Mouse (Mus musculus): ENCODE measurements around the gene Pitx1.

Pitx1 gene

DNA sequence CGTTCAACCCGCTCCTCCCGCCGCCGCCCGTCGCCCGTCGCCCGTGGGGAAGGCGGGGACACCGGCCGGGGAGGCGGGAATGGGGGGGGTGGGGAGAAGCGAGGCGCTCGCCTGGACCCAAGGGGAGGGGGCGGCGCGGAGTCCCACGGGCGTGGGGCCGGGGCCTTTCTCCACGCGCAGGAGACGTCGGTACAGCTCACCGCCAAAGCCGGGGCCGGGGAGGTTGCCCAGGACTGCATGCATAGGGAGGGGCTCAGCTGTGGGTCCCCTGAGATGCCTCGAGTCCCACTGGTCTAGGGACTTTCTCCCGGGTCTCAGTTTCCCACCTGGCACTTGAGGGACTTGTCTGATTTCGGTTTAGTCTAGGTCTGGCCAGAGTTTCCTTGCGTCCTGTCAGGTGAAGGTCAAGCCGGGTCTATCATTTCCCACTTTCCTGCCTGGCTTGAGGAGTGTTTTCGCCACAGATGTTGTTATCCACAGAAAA, at the start of gene Pitx1:
Pitx1 (minus strand) TSS at position 51 of the 484 bp plus-strand sequence.
- in situ Hi-C loops (cut with MboI, MseI), result no loop called here

- in situ Hi-C loops (cut with MboI, MseI), result no loop called here
These were observed 45.6 kb upstream of the Pitx1 start for GRCm38 (mm10) chr13:55881431-55882202.

DNA sequence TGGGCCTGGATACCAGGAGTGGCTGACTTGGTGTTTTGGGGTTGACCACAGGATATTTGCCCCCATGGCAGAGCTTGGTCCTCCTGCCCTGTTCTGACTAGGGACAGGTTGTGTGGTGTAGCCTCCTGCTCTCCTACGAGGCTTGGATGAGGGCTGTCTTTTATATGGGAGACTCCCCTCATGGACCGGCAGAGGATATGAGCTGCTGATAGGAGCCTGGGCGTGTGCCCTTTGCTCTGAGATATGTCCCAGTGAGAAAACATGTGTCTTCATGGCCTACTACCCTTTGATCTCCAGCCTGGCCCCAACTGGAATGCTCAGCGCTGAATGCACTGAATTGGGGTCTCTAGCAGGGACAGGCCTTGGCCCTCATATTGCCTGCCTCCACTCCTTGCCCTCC, 42.4 kb upstream of the Pitx1 start:
- in situ Hi-C loops (cut with MboI, MseI), result no loop called here

- in situ Hi-C loops (cut with MboI, MseI), result no loop called here
These were observed 35.4 kb upstream of the Pitx1 start for GRCm38 (mm10) chr13:55871410-55871809.

- in situ Hi-C loops (cut with MboI, MseI), result no loop called here
These were observed 34.0 kb upstream of the Pitx1 start for GRCm38 (mm10) chr13:55870001-55870400.

DNA sequence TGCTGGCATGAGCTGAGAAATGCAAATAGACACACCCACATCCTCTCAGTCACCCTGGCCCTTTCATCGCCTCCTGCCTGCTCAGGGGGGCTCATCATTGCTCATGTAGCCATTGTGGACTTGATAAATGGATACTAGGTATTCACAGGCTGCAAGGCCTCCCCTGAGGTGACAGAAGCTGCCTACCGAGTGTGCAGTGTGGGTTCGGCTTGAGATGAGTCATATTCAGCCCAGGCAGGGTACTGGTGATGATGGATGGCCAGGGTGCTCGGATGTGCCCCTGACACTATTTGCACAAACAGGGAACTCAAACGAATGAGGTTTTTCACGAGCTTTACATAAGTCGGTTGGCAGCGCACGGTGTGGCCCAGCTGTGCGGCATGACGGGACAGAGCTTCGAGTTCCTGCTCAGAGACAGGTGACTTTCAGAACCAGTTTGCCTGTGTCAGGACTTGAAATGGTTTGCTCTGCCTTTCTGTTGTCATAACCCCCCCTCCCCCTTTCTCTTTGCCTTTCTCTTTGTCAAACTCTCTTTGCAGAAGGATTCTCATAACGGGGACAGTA, 31.6 kb upstream of the Pitx1 start:
- in situ Hi-C loops (cut with MboI, MseI), result no loop called here

DNA sequence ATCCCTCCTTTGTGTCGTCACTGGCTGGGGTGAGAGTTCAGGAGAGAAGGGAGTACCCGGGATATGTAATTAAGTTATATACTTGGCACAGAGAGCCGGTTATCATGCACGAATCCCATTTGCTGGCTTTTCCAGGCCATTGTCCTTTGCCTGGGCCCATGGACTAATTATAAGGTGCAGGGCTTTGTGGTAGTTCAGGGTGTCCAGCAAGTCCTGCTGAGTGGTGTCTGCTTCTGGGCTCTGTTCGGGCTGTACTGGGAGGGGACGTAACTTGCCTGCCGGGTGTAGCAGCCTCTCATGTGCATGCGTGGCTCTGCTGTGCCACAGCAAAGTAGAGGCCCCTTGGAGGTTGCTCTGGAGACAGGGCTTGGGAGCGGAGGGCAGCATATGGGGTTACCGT, 24.5 kb upstream of the Pitx1 start:
- in situ Hi-C loops (cut with MboI, MseI), result no loop called here

DNA sequence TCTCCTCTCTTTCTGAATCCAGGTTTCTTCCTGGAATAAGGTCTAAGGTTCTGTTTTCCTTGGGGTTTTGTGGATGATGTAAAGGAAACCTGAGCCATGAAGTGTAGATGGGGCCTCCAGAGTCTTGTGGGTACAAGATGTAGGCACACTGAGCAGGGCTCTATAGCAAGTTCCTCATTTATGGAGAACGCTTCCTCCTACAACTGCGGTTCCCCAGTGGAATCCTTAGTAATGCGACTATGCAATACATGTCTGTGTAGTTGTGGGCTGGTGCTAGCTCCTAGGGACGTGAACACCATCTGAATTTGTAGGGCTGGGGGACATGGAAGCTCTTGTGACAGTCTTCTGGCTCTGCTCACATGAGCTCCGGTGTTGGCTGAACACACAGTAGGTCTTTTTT, 22.5 kb upstream of the Pitx1 start:
- in situ Hi-C loops (cut with MboI, MseI), result no loop called here

DNA sequence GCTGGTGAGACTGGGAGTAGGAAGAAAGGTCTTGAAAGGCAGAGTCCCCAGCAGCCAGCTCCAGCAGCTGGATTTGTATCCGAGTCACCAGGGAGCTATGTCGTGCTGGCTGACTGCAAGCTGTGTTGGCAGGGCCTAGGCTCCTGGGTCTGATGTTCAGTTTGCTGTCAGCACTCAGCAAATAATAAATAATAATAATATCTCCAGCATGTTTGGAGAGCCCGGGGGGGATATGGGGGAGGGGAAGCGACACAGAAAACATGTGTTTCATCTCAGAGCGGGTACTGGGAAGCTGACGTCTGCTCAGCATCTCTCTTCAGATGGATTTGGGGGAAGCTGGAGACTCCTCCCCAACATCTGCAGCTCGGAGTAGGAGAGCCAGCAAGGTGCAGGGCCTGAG, 19.8 kb upstream of the Pitx1 start:
- in situ Hi-C loops (cut with MboI, MseI), result no loop called here

GRCm38 (mm10) chr13:55852205-55852604, 16.2 kb upstream of the Pitx1 start:
- in situ Hi-C loops (cut with MboI, MseI), result no loop called here

DNA sequence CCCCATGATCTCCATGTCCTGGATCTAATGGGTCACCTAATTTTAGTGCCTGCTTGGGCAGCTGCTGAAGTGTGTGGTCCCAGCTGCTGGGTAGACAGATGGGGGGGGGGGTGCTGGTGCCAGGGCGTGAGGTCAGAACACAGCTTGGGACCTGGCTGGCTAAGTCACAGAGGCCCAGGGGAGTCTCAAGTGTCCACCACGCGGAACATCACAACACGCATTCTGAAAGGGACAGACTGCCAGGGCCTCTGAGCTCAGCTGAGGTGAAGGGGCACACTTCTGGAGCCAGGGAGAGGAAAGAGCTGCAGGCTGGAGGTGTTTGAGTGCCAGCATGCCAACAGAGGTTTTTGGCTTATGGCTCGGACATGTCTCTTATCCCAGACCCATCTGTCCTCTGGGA, 14.7 kb upstream of the Pitx1 start:
- in situ Hi-C loops (cut with MboI, MseI), result no loop called here

- in situ Hi-C loops (cut with MboI, MseI), result no loop called here
These were observed 12.7 kb upstream of the Pitx1 start for GRCm38 (mm10) chr13:55848604-55849190.

- in situ Hi-C loops (cut with MboI, MseI), result no loop called here
These were observed 11.8 kb upstream of the Pitx1 start for GRCm38 (mm10) chr13:55847805-55848204.

GRCm38 (mm10) chr13:55843700-55844099, 7.7 kb upstream of the Pitx1 start:
- in situ Hi-C loops (cut with MboI, MseI), result no loop called here

GRCm38 (mm10) chr13:55840223-55840622, 4.2 kb upstream of the Pitx1 start:
- in situ Hi-C loops (cut with MboI, MseI), result no loop called here

DNA sequence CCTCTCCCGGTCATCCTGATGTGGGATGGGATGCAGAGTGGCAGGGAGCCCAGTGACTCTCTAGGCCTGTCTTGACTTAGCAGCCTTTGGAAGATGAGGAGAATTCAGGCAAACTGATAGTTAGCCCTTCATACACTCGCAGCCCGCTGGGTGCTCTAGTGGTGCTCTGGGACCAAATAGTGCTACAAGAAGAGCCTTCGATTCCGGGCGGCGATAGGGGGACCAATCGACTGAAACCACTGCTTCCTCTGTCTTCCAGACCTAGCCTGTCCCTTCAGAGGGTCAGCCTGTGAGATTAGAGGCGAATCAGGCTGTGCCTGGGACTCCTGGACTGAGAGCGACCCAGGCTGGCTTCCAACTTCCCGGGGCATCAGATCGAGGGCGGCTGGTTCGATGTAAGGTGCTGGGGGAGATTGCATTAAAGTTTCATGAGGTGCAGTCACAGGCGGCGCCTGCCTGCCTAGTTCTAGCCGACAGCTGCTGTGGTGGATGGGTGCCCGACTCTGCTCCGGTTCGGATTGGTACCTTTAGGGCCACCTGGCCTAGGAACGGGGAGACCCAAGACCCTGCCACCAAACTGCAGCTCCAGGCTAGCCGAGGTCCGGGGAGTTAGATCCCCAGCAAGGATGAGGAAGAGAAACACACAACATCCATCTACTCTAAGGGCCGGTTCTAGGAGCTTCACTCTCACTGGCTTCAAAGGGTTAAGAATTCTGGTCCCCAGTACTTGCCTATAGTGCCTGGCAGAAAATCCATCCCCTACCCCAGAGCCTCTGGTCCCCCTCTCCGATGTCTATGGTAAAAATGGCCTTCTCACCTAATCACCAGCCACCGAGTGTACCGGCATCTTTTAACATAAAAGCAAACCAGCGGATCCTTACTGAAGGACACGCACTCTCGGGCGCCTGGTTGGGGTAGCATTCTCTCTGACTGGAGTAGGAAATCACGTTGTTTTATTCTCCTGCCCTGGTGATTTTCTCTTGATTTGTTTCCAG, 1.1 kb upstream of the Pitx1 start:
- in situ Hi-C loops (cut with MboI, MseI), result no loop called here

- in situ Hi-C loops (cut with MboI, MseI), result no loop called here
These were observed 369 bp downstream of the Pitx1 start for GRCm38 (mm10) chr13:55835548-55836097.

DNA sequence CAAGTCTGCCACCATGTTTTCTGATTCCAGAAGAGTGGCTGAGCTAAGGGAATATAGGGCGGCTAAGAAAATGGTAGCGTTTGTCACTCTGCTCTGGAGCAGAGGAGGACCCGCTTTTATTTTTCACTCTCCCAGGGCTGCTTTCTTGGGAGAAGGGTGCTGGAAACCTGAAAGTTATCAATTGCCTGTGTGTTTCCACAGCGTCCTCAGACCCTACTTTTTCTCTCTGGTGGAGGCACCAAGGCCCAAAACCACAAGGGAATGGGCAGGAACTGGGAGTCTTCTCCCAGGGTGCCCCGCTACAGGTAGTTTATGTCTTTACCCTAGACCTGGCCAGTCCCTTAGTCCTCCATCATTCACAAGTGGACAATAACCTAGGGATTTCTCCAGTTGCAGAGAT, 1.3 kb downstream of the Pitx1 start:
- in situ Hi-C loops (cut with MboI, MseI), result no loop called here

DNA sequence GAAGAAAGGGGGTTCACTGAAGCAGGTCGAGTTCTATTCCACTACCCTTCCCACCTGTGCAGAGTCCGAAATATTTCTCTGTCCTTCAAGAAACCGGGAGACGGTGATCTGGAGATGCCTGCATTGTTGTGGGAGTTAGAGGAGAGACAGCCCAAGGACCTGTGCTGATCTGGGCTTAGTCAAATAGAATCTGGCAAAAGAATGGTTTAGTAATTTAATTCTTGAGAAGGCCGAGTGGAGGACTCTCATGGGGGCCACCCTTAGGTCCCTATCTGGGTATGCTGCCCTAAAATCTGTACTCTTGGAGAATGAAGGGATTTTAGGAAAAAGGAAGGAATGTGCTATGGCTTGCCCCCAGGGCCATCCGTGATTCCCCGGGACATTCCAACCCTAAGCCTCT, 2.1 kb downstream of the Pitx1 start:
- in situ Hi-C loops (cut with MboI, MseI), result no loop called here

DNA sequence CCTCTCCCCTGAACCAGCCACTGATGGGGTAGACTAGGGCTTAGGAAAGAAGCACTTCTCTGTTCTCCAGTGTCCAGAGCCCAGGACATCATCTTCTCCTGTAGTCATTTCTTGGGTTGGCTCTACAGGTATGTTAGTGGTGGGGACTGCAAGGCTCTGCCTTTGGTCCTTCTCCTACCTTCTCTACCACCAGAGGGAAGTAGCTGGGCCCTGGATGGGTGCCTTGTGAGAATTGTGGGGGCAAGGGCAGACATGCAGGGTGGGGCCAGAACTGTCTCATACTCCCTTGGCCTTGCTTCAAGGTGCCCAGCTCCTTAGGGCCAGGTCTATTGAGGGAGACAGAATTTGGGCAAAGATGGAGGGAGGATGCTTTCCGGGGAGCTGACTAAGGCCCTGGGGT, 3.4 kb downstream of the Pitx1 start:
- in situ Hi-C loops (cut with MboI, MseI), result no loop called here

DNA sequence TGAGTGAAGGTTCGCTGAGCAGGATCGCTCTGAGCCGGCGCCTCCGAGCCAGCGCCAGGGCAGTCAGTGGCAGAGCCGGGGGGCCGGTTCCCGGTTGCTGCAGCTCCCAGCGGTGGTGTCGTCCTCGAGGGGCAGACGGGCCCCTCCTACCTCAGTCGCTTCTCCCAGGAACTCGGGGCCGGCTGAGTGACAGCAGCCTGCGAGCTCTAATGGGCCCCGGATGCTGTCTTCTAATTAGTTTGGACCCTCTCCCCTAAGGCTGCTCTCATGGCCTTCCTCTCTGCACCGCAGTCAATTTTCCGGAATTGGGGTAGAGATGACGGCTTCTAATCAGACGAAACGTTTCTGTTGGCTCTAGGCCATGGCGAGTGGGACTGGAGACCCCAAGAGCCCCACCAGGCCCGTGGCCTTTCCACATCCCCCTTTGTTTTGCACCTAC, 4.3 kb downstream of the Pitx1 start:
- in situ Hi-C loops (cut with MboI, MseI), result no loop called here

All from T-helper 1 cell (primary cell).